Mouse (Mus musculus): ENCODE measurements around the gene Vwa1.
"Not testable (repeated sequence)": the region's sequence is repeated elsewhere in the genome, so short reads cannot be mapped to it uniquely, and the experiment has no call there.

The Vwa1 gene

DNA sequence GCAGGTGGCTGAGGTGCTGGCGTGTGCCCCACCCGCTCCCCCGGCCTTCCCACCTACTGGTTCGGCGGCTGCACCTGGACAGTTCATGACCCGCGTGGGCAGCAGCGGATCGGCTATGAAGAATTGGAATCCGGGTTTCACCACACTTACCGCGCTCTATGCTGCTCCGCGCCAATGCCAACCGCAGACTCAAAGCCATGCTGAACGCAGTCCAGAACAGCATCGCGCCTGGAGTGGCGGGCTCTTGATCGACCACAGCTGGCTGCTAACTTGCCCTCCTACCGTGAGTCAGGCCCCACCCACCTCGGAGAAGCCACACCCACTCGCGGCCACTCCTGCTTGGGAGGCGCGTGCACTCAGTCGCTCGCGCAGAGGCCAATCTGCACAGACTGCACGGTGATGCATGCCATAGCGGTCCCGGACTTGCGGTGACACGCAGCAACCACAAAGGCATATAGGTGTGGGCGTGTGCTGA is at the start of gene Vwa1:
Gene Vwa1 (minus strand): TSS at position 419 of the 475 bp plus-strand sequence.
- peak; percentile 89 for DNase-seq (ENCODE audit: low read depth, low spot score)

GRCm38 (mm10) chr4:155823443-155823842 is 48.9 kb upstream of the Vwa1 start:
- no peak for DNase-seq (ENCODE audit: low read depth, low spot score)

DNA sequence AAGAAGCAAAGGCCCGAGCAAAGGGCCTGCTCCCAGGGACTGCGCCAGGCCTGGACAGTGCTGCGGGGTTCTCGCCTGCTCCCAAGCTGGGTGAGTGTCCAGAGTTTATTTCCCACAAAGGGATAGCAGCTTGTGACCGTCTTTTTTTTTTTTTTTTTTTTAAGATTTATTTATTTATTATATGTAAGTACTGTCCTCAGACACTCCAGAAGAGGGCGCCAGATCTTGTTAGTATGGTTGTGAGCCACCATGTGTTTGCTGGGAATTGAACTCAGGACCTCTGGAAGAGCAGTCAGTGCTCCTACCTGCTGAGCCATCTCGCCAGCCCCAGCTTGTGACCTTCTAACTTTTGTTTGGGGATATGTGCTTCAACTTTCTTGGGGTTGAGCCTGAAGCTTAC is 46.5 kb upstream of the Vwa1 start:
- DNase-seq (ENCODE audit: low read depth, low spot score): peak; percentile 52

GRCm38 (mm10) chr4:155817533-155817932 is 43.0 kb upstream of the Vwa1 start:
- no peak for DNase-seq (ENCODE audit: low read depth, low spot score)

DNA sequence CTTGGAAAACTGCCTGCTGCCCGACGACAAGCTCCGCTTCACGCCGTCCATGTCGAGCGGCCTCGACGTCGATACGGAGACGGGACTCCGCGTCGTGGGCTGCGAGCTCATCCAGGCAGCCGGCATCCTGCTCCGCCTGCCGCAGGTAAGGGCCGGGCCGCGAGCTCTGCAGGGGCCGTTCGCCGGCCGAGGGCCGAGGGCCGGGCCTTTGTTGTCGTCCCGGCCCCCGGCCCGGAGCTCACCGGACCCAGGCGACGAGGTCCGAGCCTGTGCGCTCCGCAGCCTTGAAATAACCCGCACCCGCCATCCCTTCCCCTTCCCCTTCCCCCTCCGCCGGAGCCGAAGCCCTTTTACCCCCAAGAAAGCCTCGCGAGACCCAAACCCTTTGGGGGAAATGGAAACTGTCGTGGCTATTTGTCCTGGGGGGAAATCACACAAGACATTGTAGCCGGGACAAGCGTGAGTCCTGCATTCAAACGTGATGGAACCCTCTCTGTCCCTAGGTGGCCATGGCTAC is 38.2 kb upstream of the Vwa1 start:
- DNase-seq (ENCODE audit: low read depth, low spot score): peak; percentile 53

GRCm38 (mm10) chr4:155811929-155812664 is 37.6 kb upstream of the Vwa1 start, which contains the start of gene Ccnl2:
Gene Ccnl2 (plus strand): TSS chr4:155812489.
- DNase-seq (ENCODE audit: low read depth, low spot score): peak; percentile 97

- no peak for DNase-seq (ENCODE audit: low read depth, low spot score)
These were observed 33.3 kb upstream of the Vwa1 start for GRCm38 (mm10) chr4:155807841-155808240.

DNA sequence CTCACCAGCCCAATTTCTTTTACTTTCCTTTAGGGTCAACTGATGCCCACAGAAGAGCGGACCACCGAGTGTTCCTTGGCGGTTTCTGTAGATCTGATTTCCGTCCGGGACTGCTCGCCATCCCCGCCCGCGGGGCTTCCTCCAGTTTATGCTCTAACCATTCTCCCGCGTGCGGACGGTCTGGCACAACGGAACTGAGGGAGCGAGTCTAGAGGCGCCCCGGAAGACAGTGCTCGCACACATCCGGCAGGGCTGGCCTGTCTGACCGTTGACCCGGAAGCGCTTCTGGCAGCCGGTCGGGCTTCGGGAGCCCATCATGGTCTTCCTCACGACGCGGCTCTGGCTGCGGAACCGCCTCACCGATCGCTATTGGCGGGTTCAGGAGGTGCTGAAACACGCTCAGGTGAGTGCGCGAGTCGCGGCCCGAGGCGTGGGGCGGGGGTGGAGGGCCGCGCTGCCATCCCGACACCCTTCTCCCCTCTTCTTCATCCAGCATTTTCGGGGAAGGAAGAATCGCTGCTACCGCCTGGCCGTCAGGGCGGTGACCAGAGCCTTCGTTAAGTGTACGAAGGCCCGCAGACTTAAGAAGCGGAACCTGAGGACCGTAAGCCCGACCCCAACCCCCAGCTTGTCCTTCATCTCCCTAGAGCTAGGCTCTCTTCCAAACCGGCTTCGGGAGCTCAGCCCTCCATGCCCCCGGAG is 29.0 kb upstream of the Vwa1 start:
- peak; percentile 97 for DNase-seq (ENCODE audit: low read depth, low spot score)

DNA sequence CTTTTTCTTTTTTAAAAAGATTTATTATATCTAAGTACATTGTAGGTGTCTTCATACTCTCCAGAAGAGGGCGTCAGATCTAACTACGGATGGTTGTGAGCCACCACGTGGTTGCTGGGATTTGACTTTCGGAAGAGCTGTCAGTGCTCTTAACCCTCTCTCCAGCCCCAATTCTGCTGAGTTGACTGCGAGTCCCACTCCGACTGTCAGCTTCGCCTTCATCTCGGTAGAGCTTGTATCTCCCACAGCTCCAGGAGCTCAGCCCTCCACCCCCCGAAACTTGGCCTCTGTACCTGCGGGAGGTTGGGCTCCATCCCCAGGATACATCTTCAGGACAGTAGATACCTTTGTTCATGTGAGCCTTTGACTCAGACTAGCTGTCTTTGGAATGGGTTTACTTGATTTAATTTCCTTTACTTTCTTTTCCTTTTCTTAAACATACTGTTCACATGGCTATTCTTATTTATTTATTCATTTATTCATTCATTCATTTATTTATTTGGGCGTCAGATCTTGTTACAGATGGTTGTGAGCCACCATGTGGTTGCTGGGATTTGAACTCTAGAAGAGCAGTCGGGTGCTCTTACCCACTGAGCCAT is 28.3 kb upstream of the Vwa1 start, which contains the start of gene Mrpl20:
Gene Mrpl20 (plus strand): TSS at position 138 of the 599 bp plus-strand sequence.
- DNase-seq (ENCODE audit: low read depth, low spot score): no peak

GRCm38 (mm10) chr4:155802075-155802474 is 27.6 kb upstream of the Vwa1 start:
- no peak for DNase-seq (ENCODE audit: low read depth, low spot score)

- no peak for DNase-seq (ENCODE audit: low read depth, low spot score)
These were observed 19.2 kb upstream of the Vwa1 start for GRCm38 (mm10) chr4:155793730-155794129.

DNA sequence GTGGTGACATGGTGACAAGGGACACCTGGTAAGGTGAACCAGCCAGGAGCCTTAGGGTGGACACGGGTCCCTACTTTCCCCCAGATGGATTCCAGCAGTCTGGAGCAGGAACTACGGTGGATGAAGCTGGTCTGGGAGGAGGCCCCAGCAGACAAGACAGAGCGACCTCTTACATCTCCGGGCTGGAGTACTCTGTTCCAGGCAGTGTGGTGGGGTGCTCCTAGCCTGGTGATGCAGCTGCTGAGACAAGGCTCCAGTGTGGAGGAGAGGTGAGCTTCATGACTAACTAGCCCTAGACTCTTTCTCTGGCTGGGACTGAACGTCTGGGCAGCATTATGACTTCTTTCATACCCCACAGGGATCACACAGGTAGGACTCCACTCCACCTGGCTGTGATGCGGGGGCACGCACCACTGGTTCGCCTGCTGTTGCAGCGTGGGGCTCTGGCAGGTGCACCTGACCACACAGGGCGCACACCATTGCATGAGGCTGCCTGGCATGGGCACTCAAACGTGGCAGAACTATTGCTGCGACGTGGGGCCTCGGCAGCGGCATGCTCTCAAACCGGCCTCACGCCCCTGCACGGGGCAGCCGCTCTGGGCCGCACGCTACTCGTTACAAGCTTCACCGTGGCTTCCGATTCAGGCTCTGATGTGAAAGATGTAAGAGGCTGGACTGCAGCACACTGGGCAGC is 16.9 kb upstream of the Vwa1 start:
- no peak for DNase-seq (ENCODE audit: low read depth, low spot score)

GRCm38 (mm10) chr4:155790650-155791161 is 16.2 kb upstream of the Vwa1 start:
- no peak for DNase-seq (ENCODE audit: low read depth, low spot score)

DNA sequence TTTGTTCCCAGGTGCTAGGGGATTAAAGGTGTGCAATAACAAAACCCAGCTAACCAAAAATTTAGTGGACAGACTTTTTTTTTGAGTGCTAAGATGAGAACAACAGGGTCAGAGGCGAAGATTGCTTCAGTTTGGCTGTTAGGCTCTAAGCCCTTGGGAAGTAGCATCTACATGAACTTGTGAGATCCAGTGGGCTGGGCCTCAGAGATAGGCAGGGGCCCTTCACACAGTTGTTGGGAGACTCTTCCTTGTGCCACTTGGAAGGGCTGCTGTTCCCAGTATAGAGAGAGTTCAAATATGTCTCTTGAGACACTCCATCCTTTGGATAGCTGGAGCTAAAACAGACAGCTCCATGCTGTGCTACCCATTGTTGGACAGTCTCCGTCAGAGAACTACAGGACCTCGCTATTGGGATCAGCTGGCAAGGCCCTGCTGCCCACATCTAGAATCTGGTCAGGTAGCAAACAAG is 15.6 kb upstream of the Vwa1 start, which contains the start of gene Ankrd65:
Gene Ankrd65 (plus strand): TSS at position 419 of the 469 bp plus-strand sequence.
- DNase-seq (ENCODE audit: low read depth, low spot score): no peak

DNA sequence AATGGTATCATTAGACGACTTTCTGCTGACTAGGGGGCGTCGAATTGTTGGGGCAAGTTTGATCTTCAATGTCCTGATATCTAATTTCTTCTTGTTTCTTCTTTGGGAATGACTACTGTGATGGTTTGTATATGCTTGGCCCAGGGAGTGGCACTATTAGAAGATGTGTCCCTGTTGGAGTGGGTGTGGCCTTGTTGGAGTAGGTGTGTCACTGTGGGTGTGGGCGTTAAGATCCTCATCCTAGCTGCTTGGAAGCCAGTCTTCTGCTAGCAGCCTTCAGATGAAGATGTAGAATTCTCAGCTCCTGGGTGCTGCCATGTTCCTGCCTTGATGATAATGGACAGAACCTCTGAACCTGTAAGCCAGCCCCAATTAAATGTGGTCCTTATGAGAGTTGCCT is 14.3 kb upstream of the Vwa1 start:
- not testable (repeated sequence) for DNase-seq (ENCODE audit: low read depth, low spot score)

- no peak for DNase-seq (ENCODE audit: low read depth, low spot score)
These were observed 13.8 kb upstream of the Vwa1 start for GRCm38 (mm10) chr4:155788300-155788699.

DNA sequence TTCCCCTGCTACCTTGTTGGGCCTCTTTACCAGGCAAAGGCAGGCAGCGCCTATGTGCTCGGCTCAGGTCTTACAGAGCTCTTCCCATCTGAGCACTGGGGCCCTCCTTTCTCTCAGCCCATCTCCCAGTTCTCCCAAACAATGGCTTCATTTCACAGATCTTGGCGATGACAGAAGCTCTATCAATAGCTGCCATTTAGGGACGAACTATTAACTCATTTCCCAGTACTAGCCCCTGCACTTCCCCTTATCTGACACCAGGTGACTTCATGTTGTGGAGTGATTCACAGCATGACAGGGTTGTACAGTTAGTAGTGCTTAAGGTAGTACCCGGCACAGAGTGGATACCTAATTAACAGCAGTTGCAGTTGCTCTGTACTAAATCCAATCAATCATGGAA is 11.3 kb upstream of the Vwa1 start, which contains the start of gene Tmem88b:
Gene Tmem88b (minus strand): TSS at position 56 of the 400 bp plus-strand sequence.
- no peak for DNase-seq (ENCODE audit: low read depth, low spot score)

DNA sequence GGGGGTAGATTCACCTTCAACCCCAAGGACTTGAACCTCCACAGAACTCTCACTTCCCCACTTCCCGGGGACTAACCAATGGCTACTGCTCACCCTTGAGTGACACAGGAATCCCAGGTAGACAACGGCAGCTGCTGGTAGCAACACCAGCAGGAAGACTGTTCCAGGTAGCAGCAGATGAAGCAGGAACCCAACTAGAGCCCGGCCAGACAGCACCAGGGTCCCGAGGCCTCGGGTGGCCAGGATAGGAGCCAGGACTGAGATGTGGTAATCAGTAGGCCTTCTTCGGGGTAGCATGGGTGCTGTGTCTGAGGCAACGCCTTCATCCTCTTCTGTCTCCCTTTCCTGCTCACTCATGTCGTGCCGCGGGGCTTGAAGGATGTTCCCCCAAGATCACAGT is 10.7 kb upstream of the Vwa1 start:
- no peak for DNase-seq (ENCODE audit: low read depth, low spot score)

DNA sequence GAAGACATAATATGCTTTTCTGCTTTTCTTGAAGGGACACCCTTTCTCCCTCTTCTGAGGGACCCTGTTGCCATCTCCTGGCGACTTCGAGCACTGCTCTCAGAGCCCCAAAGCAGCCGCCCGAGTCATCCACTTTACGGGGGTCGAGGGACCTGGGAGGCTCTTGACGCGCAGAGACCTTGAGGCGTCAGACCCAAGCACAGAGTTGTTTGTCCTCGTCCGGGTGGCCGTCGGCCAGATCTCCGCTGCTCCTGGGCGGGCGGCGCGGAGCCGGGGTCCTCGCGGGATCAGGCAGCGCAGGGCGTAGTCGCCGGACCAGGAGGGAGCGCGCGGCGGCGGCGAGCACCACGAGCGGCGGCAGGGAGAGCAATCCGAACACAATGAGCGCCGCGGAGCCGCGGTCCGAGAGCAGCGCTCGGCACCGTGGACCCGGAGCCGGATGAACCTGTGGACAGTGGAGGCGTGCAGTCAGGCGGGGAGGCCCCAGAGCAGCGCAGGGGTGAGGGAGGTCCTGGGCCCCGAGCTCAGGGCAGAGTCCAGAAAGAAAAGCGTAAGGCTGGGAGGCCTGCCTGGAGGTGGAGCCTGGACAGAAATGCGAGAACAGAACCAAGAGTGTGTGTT is 9.7 kb upstream of the Vwa1 start:
- DNase-seq (ENCODE audit: low read depth, low spot score): peak; percentile 81

DNA sequence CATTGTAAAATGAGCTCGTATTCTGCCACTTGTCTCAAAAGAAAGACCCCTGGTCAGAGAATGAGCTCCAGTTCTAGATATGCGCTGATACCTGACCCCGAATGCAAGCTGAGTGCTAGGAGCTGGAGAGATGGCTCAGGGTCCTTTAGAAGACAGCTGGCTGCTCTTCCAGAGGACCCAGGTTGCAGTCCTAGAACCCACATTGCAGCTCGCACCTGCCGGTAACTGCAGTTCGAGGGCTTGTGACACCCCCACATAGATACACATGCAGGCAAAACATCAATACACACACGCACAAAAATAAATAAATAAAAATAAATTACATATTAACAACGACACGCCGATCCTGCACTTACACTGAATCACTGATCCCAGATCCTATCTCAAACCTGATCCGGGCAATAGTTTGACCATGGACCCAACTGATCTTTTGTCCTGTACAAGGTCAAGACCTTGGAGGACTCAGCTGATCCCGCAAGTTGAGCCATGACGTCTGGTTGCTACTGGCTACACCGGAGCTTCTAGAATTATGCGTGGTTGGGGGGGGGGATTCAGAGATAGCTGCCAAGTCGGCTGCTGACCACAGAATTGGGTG is 9.1 kb upstream of the Vwa1 start:
- DNase-seq (ENCODE audit: low read depth, low spot score): no peak
